Mouse (Mus musculus) thymus, adult 2 months (tissue): ENCODE results near the gene Wdr62.

Source experiments
- CTCF ChIP-seq: fragments of 200-500 bp; IDR thresholded peaks from 2 replicates; pipeline ENCODE4 v1.5.1; 2012; ENCODE audit warnings: mild to moderate bottlenecking, control low read depth, low read length, moderate library complexity, borderline replicate concordance; ENCODE audit not compliant: control insufficient read depth, poor library complexity, insufficient read depth; ENCODE audit errors: extremely low read depth
- POLR2A ChIP-seq: fragments of 200-500 bp; IDR thresholded peaks from 2 replicates; pipeline ENCODE4 v1.6.1; 2012; ENCODE audit warnings: mild to moderate bottlenecking, low read length, control low read depth, moderate library complexity; ENCODE audit not compliant: control insufficient read depth, poor library complexity, insufficient read depth; ENCODE audit errors: extremely low read depth

GRCm38 (mm10) chr7:30313666-30314320, 33.6 kb upstream of the Wdr62 start:
- TF ChIP-seq POLR2A (no peak), CTCF (no peak)
